Mouse (Mus musculus) cerebellum, adult 9-11 months (tissue): ENCODE measurements around the gene Tmem170.

ENCODE experiments used
- DNase-seq: peaks from one replicate; pipeline ENCODE4 v3.0.0; 2022

The Tmem170 gene

DNA sequence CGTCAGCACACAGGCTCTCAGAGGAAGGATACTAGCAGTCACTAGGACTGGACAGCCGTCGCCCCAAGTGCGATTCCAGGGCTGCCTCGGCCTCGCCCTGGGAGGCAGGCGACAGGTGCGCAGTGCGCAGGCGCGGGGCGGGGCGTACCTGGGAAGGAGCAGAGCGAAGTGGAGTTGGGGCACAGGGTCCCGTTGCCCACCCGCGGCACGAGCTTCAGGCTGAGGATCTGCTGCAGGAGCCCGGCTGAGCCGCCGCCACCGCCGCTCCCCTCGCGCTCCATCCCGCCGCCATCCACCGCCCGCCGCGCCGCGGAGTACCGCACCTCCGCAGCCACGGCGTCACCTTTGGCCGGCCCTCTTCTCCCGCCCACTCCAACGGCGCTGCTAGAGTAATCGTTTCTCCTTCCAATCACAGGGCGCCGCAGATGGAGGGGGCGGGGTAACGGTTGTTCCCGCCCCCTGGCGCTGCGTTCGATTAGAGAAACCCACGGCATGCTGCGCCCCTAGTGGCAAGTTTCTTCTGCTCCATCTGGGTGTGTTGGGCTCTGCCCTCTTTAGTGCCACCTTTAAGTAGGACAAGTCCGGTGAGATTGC, at the start of gene Tmem170:
Gene Tmem170, minus strand, starts transcription at position 396 of the 594 bp plus-strand sequence.
- peak; percentile 99 for DNase-seq

DNA sequence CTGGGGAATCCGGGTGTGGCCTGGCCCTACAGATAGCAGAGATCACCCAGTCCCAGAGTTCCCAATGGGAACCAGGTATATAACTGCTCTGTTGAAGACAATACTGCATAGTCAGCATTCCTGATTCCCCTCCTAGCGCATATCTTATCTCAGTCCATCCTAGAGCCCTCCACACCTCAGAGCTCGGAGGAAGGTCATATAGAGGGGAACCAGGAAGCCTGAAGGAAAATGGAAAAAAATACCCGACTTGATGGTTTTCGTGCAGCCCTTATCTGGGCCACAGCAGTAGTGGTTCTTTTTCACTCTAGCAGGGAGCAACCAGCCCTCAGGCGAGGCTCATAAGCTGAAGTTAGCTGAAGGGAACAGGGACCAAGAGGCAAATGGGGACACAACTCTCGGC, 48.4 kb upstream of the Tmem170 start:
- no peak for DNase-seq

DNA sequence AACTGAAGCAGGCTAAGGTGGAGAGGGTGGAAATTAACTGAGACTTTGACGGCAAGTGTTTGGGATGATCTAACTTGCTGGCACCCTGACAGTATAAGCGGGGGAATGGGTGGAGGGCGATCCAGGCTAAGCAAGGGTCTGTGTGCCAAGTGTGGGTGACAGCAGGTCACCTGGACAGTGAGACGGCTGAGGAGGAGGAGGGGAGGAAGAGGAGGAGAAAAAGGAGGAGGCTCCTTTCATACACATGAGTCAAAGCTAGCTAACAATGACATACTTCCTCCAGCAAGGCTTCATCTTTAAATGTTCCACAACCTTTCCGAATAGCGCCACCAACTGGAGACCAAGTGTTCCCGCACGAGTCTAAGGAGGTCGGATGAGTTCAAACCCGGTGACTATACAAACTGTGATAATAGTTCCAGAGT, 46.8 kb upstream of the Tmem170 start:
- DNase-seq, result peak; percentile 83

- no peak for DNase-seq
Observed at GRCm38 (mm10) chr8:111920971-111921370, 44.4 kb upstream of the Tmem170 start.

DNA sequence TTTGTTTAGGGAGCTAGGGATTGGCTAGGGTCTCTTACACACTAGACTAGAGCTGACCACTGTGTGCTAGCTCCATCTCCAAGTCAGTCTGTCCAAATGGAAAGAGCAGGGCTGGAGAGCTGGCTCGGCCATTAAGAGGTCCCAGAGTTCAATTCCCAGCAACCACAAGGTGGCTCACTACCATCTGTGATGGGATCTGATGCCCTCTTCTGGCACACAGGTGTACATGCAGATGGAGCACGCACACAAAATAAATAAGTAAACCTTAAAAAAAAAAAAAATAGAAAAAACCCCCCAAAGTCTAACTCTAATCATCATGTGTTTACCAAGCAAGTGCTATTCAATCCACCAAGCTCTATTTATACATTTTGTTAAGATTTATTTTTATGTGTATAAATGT, 43.1 kb upstream of the Tmem170 start:
- no peak for DNase-seq

DNA sequence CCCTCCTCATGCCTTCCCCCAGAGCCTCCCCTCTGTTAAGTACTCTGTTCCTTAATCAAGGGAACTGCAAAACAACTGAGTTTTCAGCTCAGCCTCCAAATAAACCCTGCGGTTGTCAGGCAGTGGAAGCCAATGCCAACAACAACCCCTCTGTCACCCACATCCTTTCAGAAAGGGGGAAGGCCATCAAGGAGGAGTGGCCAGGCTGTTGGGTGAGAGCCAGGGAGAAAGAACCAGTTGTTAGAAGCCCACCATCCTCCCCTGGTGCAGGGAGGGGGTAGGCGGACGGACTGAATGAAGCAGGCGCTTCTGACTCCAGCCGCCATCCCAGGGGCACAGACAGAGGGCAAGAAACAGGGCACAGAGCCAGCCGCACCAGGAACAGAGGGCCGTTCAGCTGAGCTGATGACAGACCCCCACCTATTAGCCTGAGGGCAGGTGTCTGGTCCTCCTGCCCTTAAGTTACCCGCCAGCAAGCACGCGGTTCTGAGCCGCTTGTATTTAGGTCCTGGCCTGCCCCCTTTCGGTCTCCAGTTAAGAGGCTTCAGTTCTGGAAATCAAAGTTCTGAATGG, 36.4 kb upstream of the Tmem170 start:
- no peak for DNase-seq

DNA sequence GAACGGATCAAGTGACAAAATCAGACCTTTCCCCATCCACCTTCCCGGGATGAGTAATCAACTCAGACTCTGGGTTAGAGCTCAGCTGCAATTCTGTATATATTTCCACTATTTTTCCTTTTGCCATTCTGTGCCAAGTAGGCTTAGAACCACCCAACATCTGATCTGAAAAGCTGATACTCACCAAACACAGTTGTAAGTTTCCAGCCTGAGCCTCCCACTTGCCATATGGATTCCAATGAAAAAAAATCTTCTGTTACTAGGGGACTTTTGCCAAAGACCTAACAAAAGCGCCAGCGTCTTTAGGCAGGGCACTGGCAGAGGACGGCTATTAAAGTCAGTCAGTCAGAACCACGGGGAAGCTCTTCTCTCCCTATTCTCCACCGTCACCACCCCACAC, 35.0 kb upstream of the Tmem170 start:
- DNase-seq, result no peak

- peak; percentile 50 for DNase-seq
Observed at GRCm38 (mm10) chr8:111909621-111910450, 33.3 kb upstream of the Tmem170 start, which contains the start of gene Chst5. Chst5 (minus strand) TSS chr8:111910447.

GRCm38 (mm10) chr8:111905500-111906121, 29.1 kb upstream of the Tmem170 start:
- no peak for DNase-seq

GRCm38 (mm10) chr8:111902080-111902479, 25.5 kb upstream of the Tmem170 start:
- no peak for DNase-seq

DNA sequence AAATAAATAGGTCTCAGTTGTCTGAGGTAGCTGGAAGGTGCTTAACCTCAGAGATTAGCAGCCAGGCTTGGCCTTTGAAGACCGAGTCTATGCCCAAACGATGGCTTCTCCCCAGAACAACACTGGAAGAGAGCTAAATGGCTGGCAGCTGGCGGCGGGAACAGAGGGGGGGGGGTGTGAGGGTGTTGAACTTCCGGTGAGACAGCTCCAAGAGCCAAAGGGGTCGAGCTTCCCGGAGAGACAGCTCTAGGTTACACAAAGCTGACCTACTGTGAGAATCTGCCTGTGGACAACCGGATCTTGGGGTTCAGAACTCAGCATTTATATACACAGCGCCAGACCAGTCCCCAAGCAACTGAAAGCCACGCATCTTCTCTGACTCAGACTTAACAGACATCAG, 22.0 kb upstream of the Tmem170 start:
- DNase-seq, result no peak

DNA sequence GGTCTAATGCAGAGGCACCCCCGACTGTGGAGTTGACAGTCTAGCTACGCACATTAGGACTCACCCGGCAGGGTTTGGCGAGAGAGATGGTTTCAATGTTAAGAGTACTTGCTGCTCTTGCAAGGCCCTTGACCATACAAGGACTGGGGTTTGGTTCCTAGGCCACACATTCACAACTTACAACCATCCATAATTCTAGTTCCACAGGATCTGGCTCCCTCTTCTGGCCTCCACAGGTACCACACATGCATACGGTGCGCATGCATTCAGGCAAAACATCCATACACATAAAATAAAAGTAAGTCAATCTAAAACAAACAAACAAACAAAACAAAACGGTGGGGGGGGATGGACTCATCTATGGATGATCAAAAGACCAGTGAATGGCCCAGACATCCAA, 18.4 kb upstream of the Tmem170 start:
- no peak for DNase-seq

DNA sequence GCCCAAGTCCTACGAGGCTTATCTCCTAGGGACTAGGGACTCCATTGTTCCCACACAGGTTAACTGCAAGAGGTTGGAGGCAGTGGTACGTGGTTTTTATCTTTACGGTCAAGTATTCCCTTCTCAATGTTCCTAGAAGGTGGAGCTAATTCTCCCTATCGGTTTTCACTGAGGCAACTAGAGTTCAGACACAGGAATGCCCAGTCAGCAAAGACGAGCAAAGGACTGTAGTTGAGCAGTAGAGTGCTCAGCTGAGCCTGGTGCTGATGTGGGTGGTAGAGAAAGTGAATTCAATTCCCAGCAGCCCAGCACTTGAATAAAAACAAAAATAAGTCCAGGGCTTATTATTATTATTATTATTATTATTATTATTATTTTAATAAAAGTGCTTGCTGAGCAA, 16.1 kb upstream of the Tmem170 start:
- DNase-seq, result no peak

- DNase-seq, result no peak
Observed at GRCm38 (mm10) chr8:111891983-111892382, 15.4 kb upstream of the Tmem170 start.

- DNase-seq, result no peak
Observed at GRCm38 (mm10) chr8:111890911-111891303, 14.4 kb upstream of the Tmem170 start.

GRCm38 (mm10) chr8:111889931-111890910, 13.7 kb upstream of the Tmem170 start:
- peak; percentile 68 for DNase-seq

DNA sequence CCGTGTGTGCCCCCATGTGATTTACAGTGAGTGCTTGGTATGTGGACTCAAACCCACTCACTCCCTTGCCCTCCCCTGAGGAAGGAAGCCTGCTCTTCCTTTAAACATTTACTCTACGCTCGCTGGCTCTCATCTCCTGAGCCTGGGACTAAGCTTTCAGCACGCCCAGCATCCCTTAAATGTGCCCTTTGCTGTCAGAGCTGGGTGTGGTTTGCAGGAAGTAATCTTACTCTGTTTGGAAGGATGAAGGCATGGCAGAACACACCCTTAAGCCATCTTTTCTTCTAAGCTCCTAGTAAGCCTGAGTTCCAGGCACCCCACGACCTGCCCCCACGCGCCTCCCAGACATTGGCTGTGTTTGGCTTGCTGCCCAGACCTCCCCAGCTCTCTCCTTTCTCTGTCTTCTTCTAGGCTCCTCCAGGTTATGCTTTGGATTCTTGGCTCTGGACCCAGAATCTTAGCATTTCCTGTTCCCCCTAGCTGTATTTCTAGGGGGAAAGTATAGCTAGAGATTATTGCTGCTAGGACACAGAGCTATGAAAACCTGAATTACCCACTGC, 11.6 kb upstream of the Tmem170 start:
- peak; percentile 17 for DNase-seq

DNA sequence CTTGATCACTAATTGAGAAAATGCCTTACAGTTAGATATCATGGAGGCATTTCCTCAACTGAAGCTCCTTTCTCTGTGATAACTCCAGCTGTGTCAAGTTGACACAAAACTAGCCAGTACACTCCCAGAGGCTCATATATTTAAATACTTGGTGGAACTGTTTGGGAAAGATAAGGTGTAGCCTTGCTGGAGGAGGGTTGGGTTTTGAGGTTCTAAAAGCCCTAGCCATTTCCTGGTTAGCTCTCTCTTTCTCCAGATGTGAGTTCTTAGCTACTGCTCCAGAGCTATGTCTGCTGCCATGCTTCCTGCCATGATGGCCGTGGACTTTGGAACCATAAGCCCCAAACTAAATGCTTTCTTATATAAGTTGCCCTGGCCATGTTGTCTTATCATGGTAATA, 10.9 kb upstream of the Tmem170 start:
- no peak for DNase-seq

DNA sequence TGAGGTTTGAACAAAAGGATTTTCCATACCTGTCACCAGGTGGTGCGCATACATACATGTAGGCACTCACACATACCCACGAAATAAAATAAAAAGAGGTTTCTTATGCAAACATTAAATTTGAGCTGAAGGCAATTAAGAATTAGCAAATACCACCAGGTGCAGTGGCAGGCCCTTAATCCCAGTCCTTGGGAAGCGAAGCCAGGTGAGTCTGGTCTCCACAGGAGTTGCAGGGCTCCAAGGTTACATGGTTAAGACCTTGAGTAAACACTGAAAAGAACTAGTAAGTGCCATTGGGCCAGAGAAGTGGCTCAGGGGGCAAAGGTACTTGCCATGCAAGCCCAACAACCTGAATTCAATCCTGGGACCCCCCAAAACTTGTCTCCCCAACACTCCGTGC, 7.1 kb upstream of the Tmem170 start:
- DNase-seq, result no peak

- DNase-seq, result peak; percentile 58
Observed at GRCm38 (mm10) chr8:111881591-111881990, 5.0 kb upstream of the Tmem170 start.

DNA sequence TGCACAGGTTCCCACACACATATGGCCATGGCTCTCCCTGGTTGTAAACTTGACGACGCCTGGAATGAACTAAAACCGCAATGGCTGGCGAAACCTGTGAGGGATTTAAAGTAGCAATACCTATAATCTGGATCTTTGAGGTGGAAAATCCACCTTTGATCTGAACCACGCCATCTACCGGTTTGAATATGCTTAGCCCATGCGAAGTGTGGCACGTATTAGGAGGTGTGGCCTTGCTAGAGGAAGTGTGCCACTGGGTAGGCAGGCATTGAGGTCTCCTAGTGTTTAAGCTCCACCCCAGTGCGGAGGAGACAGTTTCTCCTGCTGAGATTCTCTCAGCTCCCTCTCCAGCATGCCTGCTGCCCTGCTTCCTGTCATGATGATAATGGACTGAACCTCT, 1.2 kb upstream of the Tmem170 start:
- peak; percentile 54 for DNase-seq

- DNase-seq, result peak; percentile 60
Observed at GRCm38 (mm10) chr8:111875758-111876157, 792 bp downstream of the Tmem170 start.
